Mouse (Mus musculus) left cerebral cortex, adult 9 months (tissue): ENCODE results near the gene Zfp335.

Source experiments
- DNase-seq, 2 experiments: peaks; one replicate each; pipeline ENCODE4 v3.0.0; 2022; ENCODE audit warnings: low spot score in 2 of 2

Zfp335 gene

GRCm38 (mm10) chr2:164924100-164924857, 12.7 kb upstream of the Zfp335 start:
- DNase-seq = peak; percentile 76 to 98

DNA sequence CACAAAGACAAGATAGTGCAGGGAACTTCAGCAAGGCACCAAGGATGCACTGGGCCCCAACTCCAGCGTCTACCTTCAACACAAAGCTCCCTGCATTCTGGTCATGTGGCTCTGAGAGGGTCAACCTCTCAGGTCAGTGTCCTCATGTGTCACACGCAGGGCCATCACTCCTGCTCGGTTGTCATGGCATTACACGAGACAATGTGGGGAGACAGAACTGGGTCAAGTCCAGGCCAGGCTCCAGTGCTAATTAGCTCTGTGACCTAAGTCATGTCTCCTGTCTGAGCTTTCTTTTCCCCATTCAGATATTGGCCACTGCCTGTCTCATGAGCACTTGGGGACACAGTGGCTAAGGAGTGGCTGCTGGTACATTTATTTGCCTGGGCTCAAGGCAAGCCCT, 11.7 kb upstream of the Zfp335 start:
- DNase-seq = no peak

DNA sequence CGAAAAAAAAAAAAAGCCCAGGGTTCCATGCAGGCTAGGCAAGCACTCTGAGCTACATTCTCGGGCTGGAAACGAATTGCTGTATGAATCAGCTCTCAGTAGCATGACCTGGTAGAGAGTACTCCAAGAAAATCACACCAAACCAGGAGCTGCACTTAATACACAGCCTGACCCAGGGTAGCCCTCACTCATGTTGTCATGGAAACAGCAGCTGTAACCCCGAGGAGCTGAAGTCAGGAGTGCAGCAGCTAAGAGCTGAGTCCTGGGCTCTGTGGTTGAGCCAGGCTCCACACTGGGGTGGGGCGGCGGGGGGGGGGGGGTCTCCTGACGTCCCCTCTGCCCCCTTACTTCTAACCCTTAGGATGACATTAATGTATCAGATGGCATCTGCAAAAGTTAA, 10.4 kb upstream of the Zfp335 start:
- DNase-seq = no peak

- DNase-seq = no peak
These were observed 6.8 kb upstream of the Zfp335 start for GRCm38 (mm10) chr2:164918325-164918724.

DNA sequence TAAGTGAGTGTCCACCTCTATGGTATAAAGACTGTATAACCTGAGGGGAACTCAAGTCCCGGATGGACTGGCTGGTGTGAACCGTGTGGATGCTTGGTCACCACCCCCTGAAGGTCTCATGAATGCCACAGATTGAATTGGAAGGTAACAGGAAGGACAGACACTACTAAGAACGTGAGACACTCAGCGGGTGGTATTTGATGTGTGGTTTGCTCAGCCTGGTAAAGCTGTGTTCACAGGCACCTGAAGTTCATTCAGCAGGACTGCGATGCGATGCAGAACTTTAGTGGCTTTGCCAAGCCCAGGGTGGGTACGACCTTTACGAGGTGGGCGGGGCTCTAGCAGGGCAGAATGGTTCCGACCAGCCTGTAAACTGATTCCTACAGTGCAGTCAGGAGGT, 5.8 kb upstream of the Zfp335 start:
- DNase-seq = no peak

- no peak for DNase-seq
These were observed 5.3 kb upstream of the Zfp335 start for GRCm38 (mm10) chr2:164916820-164917219.

DNA sequence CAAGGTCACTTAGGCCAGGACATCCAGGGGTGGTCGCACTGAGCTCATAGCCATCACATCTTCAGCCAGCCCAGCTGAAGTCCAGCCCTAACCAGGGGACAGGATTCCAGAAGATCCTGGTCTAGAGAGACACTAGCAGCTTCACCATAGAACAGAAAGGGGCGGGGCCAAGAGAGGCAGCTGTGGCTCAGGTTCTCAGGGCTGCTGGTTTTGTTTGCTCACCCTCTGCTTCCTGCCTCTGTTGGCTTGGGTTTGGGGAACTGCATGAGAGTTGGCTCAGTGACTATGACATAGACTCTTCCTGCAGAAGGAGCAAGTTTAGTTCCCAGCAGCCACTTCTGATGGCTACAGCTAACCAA, 1.9 kb upstream of the Zfp335 start:
- DNase-seq = no peak

DNA sequence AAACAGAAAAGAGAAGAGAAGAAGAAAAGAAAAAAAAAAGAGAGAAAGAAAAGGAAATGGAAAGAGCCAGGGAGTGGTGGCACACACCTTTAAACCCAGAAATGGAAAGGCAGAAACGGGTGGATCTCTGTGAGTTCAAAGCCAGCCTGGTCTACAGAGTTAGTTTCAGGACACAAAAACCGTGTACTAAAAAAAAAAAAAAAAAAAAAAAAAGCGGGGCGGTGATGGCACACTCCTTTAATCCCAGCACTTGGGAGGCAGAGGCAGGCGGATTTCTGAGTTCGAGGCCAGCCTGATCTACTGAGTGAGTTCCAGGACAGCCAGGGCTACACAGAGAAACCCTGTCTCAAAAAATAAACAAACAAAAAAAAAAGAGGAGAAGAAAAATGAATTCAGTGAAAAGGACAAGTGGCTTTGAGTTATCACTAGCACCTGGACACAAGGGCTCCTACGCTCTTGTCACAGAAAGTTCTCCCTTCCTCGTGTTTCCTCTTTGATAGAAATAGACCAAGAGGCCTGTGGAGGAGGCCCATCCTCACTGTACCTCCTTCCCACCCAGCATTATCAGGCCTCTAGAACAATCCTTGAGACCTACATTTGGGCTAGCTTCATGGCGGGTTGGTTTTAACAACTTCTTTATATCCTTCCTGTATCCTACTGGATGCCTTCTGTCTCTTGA, 1.3 kb upstream of the Zfp335 start:
- no peak for DNase-seq

- peak; percentile 67 to 76 for DNase-seq
These were observed 594 bp upstream of the Zfp335 start for GRCm38 (mm10) chr2:164912151-164912550.

- peak in 1 of 2 experiments; percentile 26 for DNase-seq
These were observed 1.0 kb downstream of the Zfp335 start for GRCm38 (mm10) chr2:164910360-164911061.

- DNase-seq = no peak
These were observed 2.0 kb downstream of the Zfp335 start for GRCm38 (mm10) chr2:164909542-164909941.

GRCm38 (mm10) chr2:164909100-164909499, 2.5 kb downstream of the Zfp335 start:
- DNase-seq = no peak

GRCm38 (mm10) chr2:164908011-164908410, 3.5 kb downstream of the Zfp335 start:
- DNase-seq = no peak

- no peak for DNase-seq
These were observed 4.0 kb downstream of the Zfp335 start for GRCm38 (mm10) chr2:164907511-164907910.

GRCm38 (mm10) chr2:164906071-164906470, 5.5 kb downstream of the Zfp335 start:
- no peak for DNase-seq

- DNase-seq = no peak
These were observed 8.1 kb downstream of the Zfp335 start for GRCm38 (mm10) chr2:164903496-164903895.

DNA sequence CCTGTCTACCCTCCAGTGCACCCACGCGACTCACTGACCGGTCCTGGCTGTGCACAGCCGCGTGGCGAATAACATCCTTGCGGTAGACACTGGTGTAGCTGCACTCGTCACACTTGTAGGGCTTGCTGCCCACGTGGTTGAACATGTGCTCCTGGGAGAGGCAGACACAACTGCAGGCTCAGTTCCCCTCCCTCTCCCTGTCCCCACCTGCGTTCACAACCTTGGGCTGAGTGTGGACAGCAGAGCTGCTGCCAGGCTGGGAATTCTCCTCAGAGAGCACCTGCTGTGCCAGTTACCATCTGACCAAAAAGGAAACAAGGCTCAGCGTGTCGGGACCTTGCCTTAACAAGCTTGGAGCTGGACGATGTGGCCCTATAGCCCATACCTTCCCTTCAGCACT, 10.2 kb downstream of the Zfp335 start:
- DNase-seq = no peak

GRCm38 (mm10) chr2:164899723-164900459, 11.7 kb downstream of the Zfp335 start:
- DNase-seq = no peak

- DNase-seq = no peak
These were observed 12.5 kb downstream of the Zfp335 start for GRCm38 (mm10) chr2:164899034-164899433.

- no peak for DNase-seq
These were observed 13.5 kb downstream of the Zfp335 start for GRCm38 (mm10) chr2:164898008-164898407.

- DNase-seq = no peak
These were observed 15.7 kb downstream of the Zfp335 start for GRCm38 (mm10) chr2:164895885-164896284.

GRCm38 (mm10) chr2:164894644-164895043, 16.9 kb downstream of the Zfp335 start:
- no peak for DNase-seq
